Mouse (Mus musculus) R1 (cell line): ENCODE data around the gene 9330159F19Rik.
A peak's percentile ranks its signal among the peaks of the same experiment; 100 is the strongest.

Experiments
- DNase-seq: peaks from one replicate; pipeline ENCODE4 v3.0.0-alpha.2; 2018; ENCODE audit warnings: low read depth, low spot score

Gene 9330159F19Rik

DNA sequence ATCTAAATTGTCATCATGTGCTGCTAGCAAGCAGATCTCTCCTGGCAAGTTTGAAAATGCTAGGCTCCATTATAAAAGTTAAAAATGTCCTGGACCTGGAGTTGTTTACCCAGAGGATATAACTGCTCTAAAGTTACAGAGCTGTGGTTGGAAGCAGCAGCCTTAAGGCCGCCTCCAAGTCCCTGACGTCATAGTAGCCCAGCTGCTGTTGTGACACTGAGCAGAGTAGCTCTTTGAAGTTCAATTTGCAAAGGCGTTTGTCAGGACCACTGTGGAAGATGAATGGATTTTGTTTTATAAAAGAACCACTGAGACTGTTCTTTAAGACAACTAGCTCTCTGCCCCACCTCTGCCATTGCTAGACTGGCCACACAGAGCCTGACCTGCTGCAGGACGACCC lies at the start of gene 9330159F19Rik:
Gene 9330159F19Rik (plus strand): TSS at position 154 of the 400 bp plus-strand sequence.
- no peak for DNase-seq

DNA sequence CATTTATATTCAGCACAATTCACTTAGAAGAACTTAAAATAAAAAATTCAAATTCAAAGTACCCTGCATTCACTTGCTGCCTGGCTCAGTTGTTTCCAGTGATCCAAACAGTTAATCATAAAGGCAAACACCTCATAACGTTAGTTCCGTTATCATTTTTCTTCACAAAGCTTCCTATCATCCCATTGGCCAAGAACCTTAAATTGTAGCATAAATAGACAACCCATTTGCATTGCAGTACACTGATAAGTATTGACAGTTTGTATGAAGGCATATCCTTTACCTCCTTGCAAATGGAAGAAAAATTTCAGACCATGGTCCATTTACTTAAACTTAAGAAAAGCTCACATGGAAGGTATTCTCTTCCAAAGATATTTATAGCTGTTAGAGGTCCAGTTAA lies 49.7 kb upstream of the 9330159F19Rik start:
- DNase-seq = no peak

DNA sequence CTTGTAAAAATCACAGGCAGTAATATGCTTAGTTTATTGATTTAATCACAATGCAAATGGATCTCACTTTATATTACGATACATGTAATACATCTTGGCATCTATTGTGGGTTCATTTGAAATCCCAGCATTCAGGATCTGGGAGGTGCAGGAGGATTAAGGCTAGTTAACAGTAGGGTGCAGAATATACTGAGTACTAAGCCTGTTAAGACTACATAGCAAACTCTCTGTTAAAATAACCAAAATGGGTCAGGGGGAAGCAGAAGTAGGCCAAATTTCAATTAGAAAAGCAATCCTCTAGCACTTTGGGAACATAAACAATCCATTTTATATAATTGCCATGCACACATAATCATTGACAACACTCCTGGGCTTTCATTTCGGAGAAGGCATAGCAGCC lies 37.6 kb upstream of the 9330159F19Rik start:
- no peak for DNase-seq

DNA sequence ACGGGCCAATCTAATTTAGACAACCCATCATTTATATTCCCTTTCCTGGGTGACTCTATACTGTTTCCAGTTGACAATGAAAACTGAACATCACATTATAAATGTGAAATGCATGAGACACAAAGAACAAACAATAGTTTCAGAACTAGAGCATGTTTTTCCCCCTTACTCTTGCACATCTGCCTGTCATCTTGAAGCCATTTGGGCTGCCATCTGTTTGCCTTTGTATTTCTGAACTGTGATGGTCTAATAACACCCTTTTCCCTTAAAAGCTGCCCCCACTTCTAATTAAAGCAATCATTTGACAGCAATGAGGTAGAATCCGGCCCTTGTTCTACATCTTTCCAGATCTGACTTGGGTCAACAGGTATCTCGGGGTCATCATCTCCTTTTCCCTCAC lies 35.8 kb upstream of the 9330159F19Rik start:
- no peak for DNase-seq

DNA sequence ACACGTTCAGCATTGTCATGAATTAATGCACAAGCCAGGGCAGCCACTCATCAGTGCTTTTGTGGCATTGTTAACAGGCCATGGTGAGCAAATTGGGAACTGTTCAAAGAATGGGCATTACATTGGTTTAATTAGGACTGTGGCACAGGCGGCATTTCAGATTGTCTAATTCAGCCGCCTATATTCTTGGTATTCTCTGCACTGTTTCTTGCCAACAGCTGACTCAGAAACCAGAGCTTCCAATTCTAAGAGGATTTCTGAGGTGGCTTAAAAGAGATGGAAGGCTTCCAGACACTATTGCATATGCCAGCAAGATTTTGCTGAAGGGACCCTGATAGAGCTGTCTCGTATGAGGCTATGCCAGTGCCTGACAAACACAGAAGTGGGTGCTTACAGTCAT lies 34.5 kb upstream of the 9330159F19Rik start:
- no peak for DNase-seq

DNA sequence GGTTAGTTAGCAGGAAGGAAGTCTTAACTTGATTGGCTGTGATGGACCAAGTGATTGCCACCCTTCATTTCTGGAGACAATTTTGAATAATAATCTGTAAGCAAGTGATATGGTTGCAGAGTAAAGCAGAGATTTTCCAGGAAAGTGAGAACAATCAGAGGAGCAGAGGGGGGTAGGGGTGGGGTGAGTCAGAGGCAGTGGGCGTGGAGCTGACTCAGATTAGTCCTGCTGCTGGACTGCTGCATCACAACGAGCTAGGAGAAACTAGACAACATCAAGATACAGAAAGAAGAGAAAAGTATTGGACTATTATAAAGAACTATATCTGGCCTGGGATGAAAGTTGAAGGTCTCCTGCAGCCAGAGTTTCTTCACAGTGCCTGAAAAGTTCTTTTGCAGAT lies 33.4 kb upstream of the 9330159F19Rik start:
- DNase-seq = peak; percentile 25

DNA sequence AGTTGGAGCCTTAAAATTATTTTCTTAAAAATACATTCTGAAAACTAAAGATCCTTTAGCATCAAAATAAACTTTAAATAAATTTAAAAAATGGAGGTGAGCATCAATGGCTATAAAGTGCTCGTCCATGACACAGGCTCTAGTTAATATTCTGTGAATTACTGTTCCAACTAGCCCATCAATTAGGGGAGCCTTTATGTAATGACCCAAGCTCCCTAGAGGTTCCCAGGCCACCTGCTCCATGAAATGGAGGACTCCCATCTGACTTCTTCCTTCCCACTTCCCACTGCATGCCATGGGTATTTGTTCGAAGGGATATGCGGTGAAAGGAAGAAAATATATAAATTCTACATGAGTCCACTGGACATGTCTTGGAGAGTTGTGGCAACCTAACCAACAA lies 31.2 kb upstream of the 9330159F19Rik start:
- DNase-seq = no peak

DNA sequence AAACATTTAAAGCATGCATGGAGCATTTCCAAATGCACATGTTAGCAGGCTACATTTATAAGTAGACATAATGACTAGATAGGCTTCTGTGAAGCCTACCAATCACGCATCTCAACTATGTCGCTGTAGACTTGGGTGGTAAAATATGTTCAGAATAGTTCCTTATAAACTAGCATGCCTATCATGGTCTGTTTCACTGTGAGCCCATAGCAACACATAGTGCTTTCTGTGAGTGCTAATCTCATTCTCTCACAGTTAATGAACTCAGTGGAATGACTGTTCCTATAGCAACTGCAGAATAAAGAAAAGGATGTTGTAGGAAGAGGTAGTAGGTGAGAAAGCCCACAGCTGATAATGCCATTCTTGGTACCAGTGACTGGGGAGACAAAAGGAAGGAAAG lies 30.4 kb upstream of the 9330159F19Rik start:
- DNase-seq = no peak

DNA sequence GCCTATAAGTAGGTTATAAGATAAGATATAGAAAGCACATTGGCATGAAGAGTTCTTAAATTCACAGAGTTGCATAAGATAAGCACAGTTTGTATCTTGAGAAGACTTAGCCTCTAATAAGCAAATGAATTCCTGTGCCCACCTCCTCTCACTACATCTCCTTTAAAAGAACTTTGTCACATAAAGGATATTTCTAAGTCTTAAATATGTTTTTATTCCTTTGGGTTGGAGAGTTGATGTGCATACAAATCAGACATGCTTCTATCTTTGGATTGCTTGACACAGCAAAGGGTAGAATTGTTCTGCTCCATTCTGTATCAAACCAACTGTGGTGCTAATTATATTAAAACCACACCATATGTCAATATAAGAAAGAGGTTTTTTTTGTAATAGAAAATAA lies 17.6 kb upstream of the 9330159F19Rik start:
- no peak for DNase-seq

DNA sequence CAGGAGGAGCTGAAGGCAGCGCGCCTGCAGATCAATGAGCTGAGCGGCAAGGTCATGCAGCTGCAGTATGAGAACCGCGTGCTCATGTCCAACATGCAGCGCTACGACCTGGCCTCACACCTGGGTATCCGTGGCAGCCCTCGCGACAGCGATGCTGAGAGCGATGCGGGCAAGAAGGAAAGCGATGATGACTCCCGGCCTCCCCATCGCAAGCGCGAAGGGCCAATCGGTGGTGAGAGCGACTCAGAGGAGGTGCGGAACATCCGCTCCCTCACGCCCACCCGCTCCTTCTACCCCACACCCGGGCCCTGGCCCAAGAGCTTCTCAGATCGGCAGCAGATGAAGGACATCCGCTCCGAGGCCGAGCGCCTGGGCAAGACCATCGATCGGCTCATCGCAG lies 14.6 kb upstream of the 9330159F19Rik start:
- DNase-seq = peak; percentile 42

DNA sequence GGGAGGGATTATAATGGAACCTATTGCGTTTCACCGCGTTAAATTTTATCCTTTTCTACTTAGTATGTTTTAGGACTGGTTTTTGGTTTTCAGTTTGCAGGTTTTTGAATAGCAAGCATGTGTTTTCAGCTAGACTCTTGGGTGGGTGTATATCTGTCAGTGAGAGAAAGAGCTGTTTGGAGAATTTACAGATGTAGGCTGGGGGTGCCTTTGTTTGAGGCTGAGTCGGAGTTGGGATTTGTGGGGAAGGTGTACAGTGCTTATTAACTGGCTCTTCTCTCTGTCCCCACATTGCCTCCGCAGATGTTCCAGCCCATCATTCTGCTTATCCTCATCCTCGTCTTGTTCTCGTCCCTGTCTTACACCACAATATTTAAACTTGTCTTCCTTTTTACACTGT lies 12.8 kb upstream of the 9330159F19Rik start, which contains the start of gene Gm49353:
Gene Gm49353 (plus strand): TSS at position 313 of the 400 bp plus-strand sequence.
- DNase-seq = no peak

DNA sequence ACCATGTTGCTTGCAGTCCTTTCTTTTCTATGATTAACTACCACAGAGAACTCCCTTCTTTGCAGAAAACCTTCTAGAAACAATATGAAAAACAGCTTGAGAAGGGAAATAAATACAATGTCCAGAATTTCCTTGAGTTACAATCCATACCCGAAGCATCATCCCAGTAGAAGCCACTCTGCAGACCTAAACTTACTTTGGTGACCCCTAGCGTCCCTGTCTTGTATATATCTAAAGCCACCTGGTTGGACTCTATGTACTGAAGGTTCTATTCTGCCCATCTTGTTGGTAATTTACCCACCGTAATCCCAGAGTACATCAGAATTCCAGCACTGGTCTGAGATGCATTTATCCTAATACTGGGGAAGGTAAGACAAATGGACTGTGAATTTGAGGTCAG lies 11.6 kb upstream of the 9330159F19Rik start:
- DNase-seq = peak; percentile 21

DNA sequence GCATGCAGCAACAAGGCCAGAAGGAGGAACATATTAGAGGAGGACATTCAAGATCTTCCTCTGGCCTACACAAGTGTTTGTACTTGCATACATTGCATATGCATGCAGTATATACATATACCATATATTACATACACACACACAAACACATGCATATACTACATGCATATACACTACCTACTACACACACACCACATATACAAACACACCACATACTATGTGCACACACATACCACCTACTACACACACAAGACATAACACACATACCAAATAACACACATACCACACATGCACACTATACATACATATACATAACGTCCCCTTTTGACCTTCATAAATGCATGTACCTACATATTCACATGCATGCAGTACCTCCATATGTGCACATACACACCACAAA lies 10.8 kb upstream of the 9330159F19Rik start:
- no peak for DNase-seq

DNA sequence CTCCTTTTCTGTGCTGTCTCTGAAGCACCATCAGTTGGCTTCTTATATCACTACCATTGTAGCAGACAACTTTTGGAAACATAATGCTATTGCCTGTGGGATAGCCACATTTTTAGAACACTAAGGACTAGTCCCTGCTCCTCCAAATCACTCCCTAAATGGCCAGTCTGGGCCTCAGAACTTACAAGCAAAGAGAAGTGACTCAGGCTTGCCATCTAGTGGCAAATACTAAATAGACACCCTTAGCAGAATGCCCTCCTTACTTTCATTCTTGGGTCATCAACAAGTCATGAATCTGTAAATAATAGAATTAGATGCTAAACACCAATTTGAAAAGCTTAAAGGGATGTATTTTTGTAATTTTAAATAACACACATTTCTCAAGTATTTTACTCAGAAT lies 4.7 kb upstream of the 9330159F19Rik start:
- peak; percentile 71 for DNase-seq

DNA sequence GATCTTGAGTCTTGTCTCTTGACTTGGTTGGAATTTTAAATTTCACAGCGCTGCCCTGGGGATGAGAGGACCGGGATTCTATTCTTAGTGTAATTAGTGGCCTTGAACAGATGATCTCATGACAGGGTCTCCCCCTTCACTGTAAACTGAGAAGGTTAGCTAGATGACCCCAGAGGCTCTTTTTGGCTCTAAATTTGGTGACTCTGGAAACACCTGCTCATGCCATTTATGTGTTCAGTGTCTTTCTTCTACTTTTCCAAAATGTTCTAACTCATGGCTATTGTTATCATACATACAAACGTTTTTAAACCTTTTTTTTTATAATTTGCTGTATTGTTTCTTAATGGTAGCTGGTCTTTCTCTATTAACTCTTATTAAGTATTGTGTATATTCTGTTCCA lies 2.7 kb upstream of the 9330159F19Rik start:
- DNase-seq = no peak

DNA sequence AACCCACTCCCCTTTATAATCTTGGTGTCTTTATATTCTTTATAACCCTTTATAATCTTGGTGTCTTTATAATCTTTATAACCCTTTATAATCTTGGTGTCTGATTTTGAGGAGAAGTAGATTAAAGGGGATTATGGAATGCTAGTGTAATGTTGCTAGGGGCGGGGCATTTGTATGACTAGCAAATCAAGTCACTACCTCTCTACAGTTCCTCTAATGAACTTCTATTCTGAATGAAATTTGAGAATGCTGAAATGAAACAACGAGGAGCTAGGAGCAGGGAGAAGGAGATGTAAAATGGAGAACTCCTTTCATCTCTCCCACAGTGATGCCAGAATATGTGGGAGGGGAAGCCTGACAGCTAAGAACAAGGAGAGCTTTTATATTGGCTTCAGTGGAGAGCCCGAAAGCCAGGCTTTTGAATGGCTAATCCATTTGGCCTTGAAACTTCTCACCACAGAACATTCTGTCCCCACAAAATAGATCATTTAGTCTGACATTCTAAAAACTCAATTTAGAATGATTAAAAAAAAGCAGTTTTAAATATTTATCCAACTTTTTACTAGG lies 2.2 kb downstream of the 9330159F19Rik start:
- DNase-seq = no peak

DNA sequence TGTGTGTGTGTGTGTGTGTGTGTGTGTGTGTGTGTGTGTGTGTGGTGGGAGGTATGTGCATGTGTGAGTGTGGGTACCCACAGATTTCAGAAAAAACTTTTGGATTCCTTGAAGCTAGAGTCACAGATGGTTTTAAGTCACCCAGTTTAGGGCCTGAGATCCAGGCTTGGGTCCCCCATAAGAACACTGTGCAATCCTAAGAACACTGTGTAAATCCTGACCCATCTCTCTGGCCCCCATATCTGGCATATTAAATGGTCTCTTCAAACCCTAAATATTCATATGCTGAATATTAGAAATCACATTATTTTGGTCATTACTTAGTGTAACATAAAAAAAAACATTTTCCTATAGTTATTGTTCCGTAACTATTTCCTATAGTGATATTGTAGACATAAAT lies 5.6 kb downstream of the 9330159F19Rik start:
- DNase-seq = no peak

DNA sequence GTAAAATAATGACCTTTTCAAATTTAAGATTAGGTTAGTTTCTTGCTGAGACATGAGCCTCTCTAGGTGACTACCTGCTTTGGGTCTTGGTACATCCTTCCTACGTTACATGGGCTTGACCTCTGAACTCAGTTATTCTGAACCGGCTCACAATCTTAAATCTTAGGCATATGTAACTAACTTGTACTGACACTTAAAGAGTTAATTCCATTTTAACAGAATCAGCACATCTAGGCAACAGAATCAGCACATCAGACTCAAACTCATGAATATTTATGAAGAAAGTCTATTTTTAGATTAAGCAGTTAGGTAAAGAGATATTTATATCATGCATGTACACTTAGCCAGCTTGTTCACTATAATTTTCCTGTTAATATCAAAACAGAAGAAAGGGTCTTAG lies 6.0 kb downstream of the 9330159F19Rik start:
- DNase-seq = no peak

DNA sequence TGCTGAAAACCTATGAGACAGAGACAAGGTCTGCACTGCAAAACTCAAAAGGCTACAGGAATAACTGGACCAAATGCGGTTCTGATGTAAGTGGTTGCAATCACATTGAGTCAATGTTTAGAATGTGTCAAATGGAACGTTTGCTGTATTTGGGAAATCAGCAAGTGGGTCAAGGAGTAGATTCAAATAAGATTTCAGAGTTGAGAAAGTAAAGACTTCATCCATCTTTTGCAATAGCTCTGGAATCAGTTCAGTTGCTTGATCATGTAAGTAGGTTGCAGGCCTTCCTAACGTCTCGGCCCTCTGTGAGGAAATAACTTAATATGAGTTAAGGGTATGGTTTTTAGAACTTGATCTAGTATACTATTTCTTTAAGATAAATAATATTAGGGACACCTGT lies 13.9 kb downstream of the 9330159F19Rik start:
- DNase-seq = no peak

DNA sequence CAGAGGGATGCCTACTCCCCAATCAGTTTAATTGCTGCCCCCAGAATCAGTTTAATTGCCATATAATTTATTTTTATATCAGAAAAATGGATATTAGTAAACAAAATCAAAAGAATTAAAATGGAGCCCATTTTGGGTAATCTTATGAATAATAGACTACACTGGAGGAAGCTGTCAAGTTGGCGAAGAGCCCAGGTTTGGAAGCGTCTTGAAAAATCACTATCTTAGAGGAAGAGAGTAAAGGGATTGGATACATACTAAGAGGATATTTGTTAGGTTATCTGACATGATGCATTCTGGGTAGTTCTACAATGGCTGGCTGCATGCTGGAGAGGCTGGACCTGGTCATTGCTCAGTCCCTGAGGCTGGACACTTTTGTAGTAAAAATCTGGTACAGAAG lies 19.8 kb downstream of the 9330159F19Rik start:
- DNase-seq = no peak
